Mouse (Mus musculus): ENCODE data around the gene Map4. TPM values are rescaled to one million over a fixed set of nuclear protein-coding genes. Genes with fewer than 3 reads are reported as not detected.
"Not testable (repeated sequence)": the region's sequence is repeated elsewhere in the genome, so short reads cannot be mapped to it uniquely, and the experiment has no call there.

Gene Map4
- polyA plus RNA-seq, 1 experiment from 2014 or later: 144 TPM

- H3K27ac ChIP-seq (ENCODE audit: low read length): no peak overlapping the region
- H3K9me3 ChIP-seq (ENCODE audit: control insufficient read depth, low read length): no peaks in the 10 kb centered on the region
- peaks cover 6% of the 10 kb centered on the region; the same call in 1 of the 2 replicates for H3K36me3 ChIP-seq (ENCODE audit: control insufficient read depth, insufficient read depth)
- no peak overlapping the region for H3K4me3 ChIP-seq (replicated peaks; ENCODE audit: low read length)
- H3K4me2 ChIP-seq (ENCODE audit: low read length): no peak overlapping the region
- H3K9ac ChIP-seq (replicated peaks; ENCODE audit: low read depth, low read length): no peak overlapping the region
- H3K27me3 ChIP-seq (replicated peaks; ENCODE audit: control insufficient read depth, insufficient read depth, low read length): no peaks in the 10 kb centered on the region
- H3K4me1 ChIP-seq (replicated peaks; ENCODE audit: control insufficient read depth, insufficient read depth, low read length): peaks cover 5% of the 10 kb centered on the region; the same call in 1 of the 2 replicates
- no peak for ATAC-seq
- 47% methylated on average over 2 of the region's 2 CpGs for WGBS
Observed at GRCm38 (mm10) chr9:110060761-110061160, 129.5 kb downstream of the Map4 start.

DNA sequence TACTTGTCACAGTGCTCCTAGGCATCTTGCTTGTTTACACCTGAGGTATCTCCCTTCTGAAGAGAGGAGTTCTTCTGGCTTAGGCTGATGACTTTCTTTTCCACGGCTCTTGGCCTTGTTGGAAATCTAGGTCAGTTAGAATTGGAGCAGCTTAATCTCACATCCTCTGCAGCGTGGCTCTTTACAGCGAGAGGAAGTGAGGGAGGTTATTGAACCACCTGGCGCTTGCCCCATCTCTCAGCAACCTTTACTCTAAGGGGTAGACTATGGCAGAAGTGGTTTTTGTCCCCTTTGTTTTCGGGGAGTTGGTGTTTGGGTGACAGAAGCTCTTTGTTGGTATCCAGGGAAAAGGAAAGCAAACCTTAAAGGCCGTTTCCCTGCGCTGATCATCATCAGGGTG, 131.1 kb downstream of the Map4 start:
- ATAC-seq: no peak
- Histone ChIP-seq H3K4me1 (replicated peaks; ENCODE audit: control insufficient read depth, insufficient read depth, low read length) (no peaks in the 10 kb centered on the region; the same call in 1 of the 2 replicates), H3K27ac (ENCODE audit: low read length) (no peak overlapping the region), H3K9ac (replicated peaks; ENCODE audit: low read depth, low read length) (no peak overlapping the region), H3K36me3 (ENCODE audit: control insufficient read depth, insufficient read depth) (peaks cover 12% of the 10 kb centered on the region), H3K27me3 (replicated peaks; ENCODE audit: control insufficient read depth, insufficient read depth, low read length) (no peaks in the 10 kb centered on the region), H3K4me3 (replicated peaks; ENCODE audit: low read length) (no peak overlapping the region), H3K4me2 (ENCODE audit: low read length) (no peak overlapping the region), H3K9me3 (ENCODE audit: control insufficient read depth, low read length) (no peaks in the 10 kb centered on the region)
- WGBS: 80% methylated on average over 7 of the region's 7 CpGs

DNA sequence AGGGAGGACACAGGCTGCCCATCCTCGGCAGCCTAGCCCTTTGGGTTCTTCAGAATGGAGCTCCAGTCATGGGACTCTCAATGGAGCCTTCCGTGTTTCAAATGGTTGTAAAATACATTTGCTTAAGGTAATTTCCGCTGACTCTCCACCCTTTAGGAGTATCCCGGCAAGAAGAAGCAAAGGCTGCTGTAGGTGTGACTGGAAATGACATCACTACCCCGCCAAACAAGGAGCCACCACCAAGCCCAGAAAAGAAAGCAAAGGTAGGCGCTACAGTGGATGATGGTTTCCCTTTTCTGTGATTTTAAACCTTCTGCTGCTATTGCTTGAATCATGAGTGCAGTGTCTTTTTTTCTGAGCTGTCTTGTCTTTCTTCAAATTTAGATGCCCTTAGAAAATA, 131.6 kb downstream of the Map4 start:
- Histone ChIP-seq H3K4me3 (replicated peaks; ENCODE audit: low read length) (no peak overlapping the region), H3K36me3 (ENCODE audit: control insufficient read depth, insufficient read depth) (peaks cover 13% of the 10 kb centered on the region), H3K4me2 (ENCODE audit: low read length) (no peak overlapping the region), H3K27me3 (replicated peaks; ENCODE audit: control insufficient read depth, insufficient read depth, low read length) (no peaks in the 10 kb centered on the region), H3K4me1 (replicated peaks; ENCODE audit: control insufficient read depth, insufficient read depth, low read length) (no peaks in the 10 kb centered on the region; the same call in 1 of the 2 replicates), H3K9me3 (ENCODE audit: control insufficient read depth, low read length) (no peaks in the 10 kb centered on the region), H3K27ac (ENCODE audit: low read length) (no peak overlapping the region), H3K9ac (replicated peaks; ENCODE audit: low read depth, low read length) (no peak overlapping the region)
- no peak for ATAC-seq
- WGBS: 93% methylated on average over 6 of the region's 6 CpGs

GRCm38 (mm10) chr9:110064641-110065040, 133.4 kb downstream of the Map4 start:
- H3K27me3 ChIP-seq (replicated peaks; ENCODE audit: control insufficient read depth, insufficient read depth, low read length): no peaks in the 10 kb centered on the region
- H3K36me3 ChIP-seq (ENCODE audit: control insufficient read depth, insufficient read depth): peaks cover 23% of the 10 kb centered on the region
- no peak overlapping the region for H3K4me2 ChIP-seq (ENCODE audit: low read length)
- no peak overlapping the region for H3K4me3 ChIP-seq (replicated peaks; ENCODE audit: low read length)
- H3K4me1 ChIP-seq (replicated peaks; ENCODE audit: control insufficient read depth, insufficient read depth, low read length): no peaks in the 10 kb centered on the region
- no peak overlapping the region for H3K27ac ChIP-seq (ENCODE audit: low read length)
- H3K9me3 ChIP-seq (ENCODE audit: control insufficient read depth, low read length): no peaks in the 10 kb centered on the region
- no peak overlapping the region for H3K9ac ChIP-seq (replicated peaks; ENCODE audit: low read depth, low read length)
- ATAC-seq: no peak

DNA sequence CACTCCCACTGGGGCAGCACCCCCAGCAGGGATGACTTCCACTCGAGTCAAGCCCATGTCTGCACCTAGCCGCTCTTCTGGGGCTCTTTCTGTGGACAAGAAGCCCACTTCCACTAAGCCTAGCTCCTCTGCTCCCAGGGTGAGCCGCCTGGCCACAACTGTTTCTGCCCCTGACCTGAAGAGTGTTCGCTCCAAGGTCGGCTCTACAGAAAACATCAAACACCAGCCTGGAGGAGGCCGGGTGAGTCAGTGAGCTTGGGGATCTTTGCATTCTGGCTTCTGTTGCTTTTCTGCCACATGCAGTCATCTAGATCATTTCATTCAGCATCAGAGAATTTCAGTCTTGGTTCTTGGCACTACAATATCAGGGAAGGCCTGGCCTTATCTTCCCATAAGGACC, 137.5 kb downstream of the Map4 start:
- H3K4me1 ChIP-seq (replicated peaks; ENCODE audit: control insufficient read depth, insufficient read depth, low read length): peaks cover 7% of the 10 kb centered on the region; the same call in 1 of the 2 replicates
- H3K9ac ChIP-seq (replicated peaks; ENCODE audit: low read depth, low read length): no peak overlapping the region
- H3K36me3 ChIP-seq (ENCODE audit: control insufficient read depth, insufficient read depth): peaks cover 28% of the 10 kb centered on the region
- WGBS: 91% methylated on average over 6 of the region's 6 CpGs
- no peaks in the 10 kb centered on the region for H3K9me3 ChIP-seq (ENCODE audit: control insufficient read depth, low read length)
- no peak for ATAC-seq
- H3K27ac ChIP-seq (ENCODE audit: low read length): no peak overlapping the region
- no peaks in the 10 kb centered on the region for H3K27me3 ChIP-seq (replicated peaks; ENCODE audit: control insufficient read depth, insufficient read depth, low read length)
- no peak overlapping the region for H3K4me3 ChIP-seq (replicated peaks; ENCODE audit: low read length)
- no peak overlapping the region for H3K4me2 ChIP-seq (ENCODE audit: low read length)

GRCm38 (mm10) chr9:110070358-110070757, 139.1 kb downstream of the Map4 start:
- Histone ChIP-seq H3K27me3 (replicated peaks; ENCODE audit: control insufficient read depth, insufficient read depth, low read length) (no peaks in the 10 kb centered on the region), H3K4me3 (replicated peaks; ENCODE audit: low read length) (no peak overlapping the region), H3K4me1 (replicated peaks; ENCODE audit: control insufficient read depth, insufficient read depth, low read length) (peaks cover 7% of the 10 kb centered on the region; the same call in 1 of the 2 replicates), H3K9ac (replicated peaks; ENCODE audit: low read depth, low read length) (no peak overlapping the region), H3K4me2 (ENCODE audit: low read length) (no peak overlapping the region), H3K27ac (ENCODE audit: low read length) (no peak overlapping the region), H3K9me3 (ENCODE audit: control insufficient read depth, low read length) (no peaks in the 10 kb centered on the region), H3K36me3 (ENCODE audit: control insufficient read depth, insufficient read depth) (peaks cover 27% of the 10 kb centered on the region)
- 37% methylated on average over 9 of the region's 9 CpGs for WGBS
- no peak for ATAC-seq

DNA sequence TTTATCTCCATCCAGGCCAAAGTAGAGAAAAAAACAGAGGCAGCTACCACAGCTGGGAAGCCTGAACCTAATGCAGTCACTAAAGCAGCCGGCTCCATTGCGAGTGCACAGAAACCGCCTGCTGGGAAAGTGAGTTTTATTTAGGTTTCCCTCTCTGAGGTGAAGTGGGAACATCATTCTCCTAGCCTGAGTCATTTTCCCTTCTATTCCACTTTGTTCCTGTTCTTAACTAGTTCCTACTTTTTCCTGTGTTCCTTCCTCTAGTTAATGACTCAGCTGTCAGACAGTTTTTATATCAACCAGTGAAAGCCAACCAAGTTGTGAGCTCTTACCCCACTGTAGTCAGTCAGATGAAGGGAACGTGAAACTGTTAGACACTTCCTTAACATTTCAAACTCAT, 139.8 kb downstream of the Map4 start:
- peaks cover 27% of the 10 kb centered on the region for H3K36me3 ChIP-seq (ENCODE audit: control insufficient read depth, insufficient read depth)
- no peaks in the 10 kb centered on the region for H3K9me3 ChIP-seq (ENCODE audit: control insufficient read depth, low read length)
- no peak overlapping the region for H3K27ac ChIP-seq (ENCODE audit: low read length)
- no peak overlapping the region for H3K4me3 ChIP-seq (replicated peaks; ENCODE audit: low read length)
- H3K9ac ChIP-seq (replicated peaks; ENCODE audit: low read depth, low read length): no peak overlapping the region
- H3K27me3 ChIP-seq (replicated peaks; ENCODE audit: control insufficient read depth, insufficient read depth, low read length): no peaks in the 10 kb centered on the region
- peaks cover 7% of the 10 kb centered on the region; the same call in 1 of the 2 replicates for H3K4me1 ChIP-seq (replicated peaks; ENCODE audit: control insufficient read depth, insufficient read depth, low read length)
- whole genome bisulfite sequencing: 84% methylated on average over 4 of the region's 4 CpGs
- H3K4me2 ChIP-seq (ENCODE audit: low read length): no peak overlapping the region
- no peak for ATAC-seq

GRCm38 (mm10) chr9:110071843-110072242, 140.6 kb downstream of the Map4 start:
- H3K27ac ChIP-seq (ENCODE audit: low read length): no peak overlapping the region
- 4% methylated on average over 1 of the region's 1 CpGs for WGBS
- H3K27me3 ChIP-seq (replicated peaks; ENCODE audit: control insufficient read depth, insufficient read depth, low read length): no peaks in the 10 kb centered on the region
- H3K9me3 ChIP-seq (ENCODE audit: control insufficient read depth, low read length): no peaks in the 10 kb centered on the region
- H3K9ac ChIP-seq (replicated peaks; ENCODE audit: low read depth, low read length): no peak overlapping the region
- peak; percentile 79 for ATAC-seq
- H3K4me2 ChIP-seq (ENCODE audit: low read length): no peak overlapping the region
- peaks cover 7% of the 10 kb centered on the region; the same call in 1 of the 2 replicates for H3K4me1 ChIP-seq (replicated peaks; ENCODE audit: control insufficient read depth, insufficient read depth, low read length)
- H3K4me3 ChIP-seq (replicated peaks; ENCODE audit: low read length): no peak overlapping the region
- H3K36me3 ChIP-seq (ENCODE audit: control insufficient read depth, insufficient read depth): peaks cover 27% of the 10 kb centered on the region

- ATAC-seq; H3K27ac ChIP-seq (ENCODE audit: low read length); H3K4me3 ChIP-seq (replicated peaks; ENCODE audit: low read length); H3K9me3 ChIP-seq (ENCODE audit: control insufficient read depth, low read length); H3K4me2 ChIP-seq (ENCODE audit: low read length); H3K9ac ChIP-seq (replicated peaks; ENCODE audit: low read depth, low read length); H3K27me3 ChIP-seq (replicated peaks; ENCODE audit: control insufficient read depth, insufficient read depth, low read length); H3K4me1 ChIP-seq (replicated peaks; ENCODE audit: control insufficient read depth, insufficient read depth, low read length): not testable (repeated sequence)
- 78% methylated on average over 4 of the region's 7 CpGs for WGBS
- peaks cover 18% of the 10 kb centered on the region for H3K36me3 ChIP-seq (ENCODE audit: control insufficient read depth, insufficient read depth)
Observed at GRCm38 (mm10) chr9:110076468-110076867, 145.2 kb downstream of the Map4 start.

- no peaks in the 10 kb centered on the region for H3K4me1 ChIP-seq (replicated peaks; ENCODE audit: control insufficient read depth, insufficient read depth, low read length)
- no peak overlapping the region for H3K27ac ChIP-seq (ENCODE audit: low read length)
- no peak for ATAC-seq
- peaks cover 38% of the 10 kb centered on the region for H3K36me3 ChIP-seq (ENCODE audit: control insufficient read depth, insufficient read depth)
- no peak overlapping the region for H3K4me3 ChIP-seq (replicated peaks; ENCODE audit: low read length)
- WGBS: 72% methylated on average over 3 of the region's 3 CpGs
- H3K27me3 ChIP-seq (replicated peaks; ENCODE audit: control insufficient read depth, insufficient read depth, low read length): no peaks in the 10 kb centered on the region
- no peak overlapping the region for H3K4me2 ChIP-seq (ENCODE audit: low read length)
- H3K9me3 ChIP-seq (ENCODE audit: control insufficient read depth, low read length): no peaks in the 10 kb centered on the region
- H3K9ac ChIP-seq (replicated peaks; ENCODE audit: low read depth, low read length): no peak overlapping the region
Observed at GRCm38 (mm10) chr9:110081066-110081465, 149.8 kb downstream of the Map4 start.
